Mouse (Mus musculus): ENCODE measurements around the gene Rnf26.
"Not testable (repeated sequence)": the region's sequence is repeated elsewhere in the genome, so short reads cannot be mapped to it uniquely, and the experiment has no call there.

Gene Rnf26

GRCm38 (mm10) chr9:44125546-44126428 is 12.5 kb upstream of the Rnf26 start:
- DNase-seq (ENCODE audit: low spot score in 2 of 2) = peak; percentile 68 to 86

GRCm38 (mm10) chr9:44125026-44125425 is 11.7 kb upstream of the Rnf26 start:
- DNase-seq (ENCODE audit: low spot score in 2 of 2) = no peak

DNA sequence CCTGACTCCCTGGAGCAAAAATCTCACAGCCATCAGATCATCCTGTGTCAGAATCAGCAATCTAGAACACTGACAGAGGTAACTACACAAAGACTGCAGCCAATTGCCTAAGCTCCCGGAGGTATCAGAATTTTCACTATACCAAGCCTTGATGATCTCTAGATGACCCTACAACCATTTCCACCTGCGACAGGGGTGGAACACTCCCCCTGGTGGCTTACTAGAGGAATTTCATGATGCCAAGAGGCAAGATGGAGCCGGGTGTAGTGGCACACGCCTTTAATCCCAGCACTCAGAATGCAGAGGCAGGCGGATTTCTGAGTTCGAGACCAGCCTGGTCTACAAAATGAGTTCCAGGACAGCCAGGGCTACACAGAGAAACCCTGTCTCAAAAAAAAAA is 11.0 kb upstream of the Rnf26 start:
- DNase-seq (ENCODE audit: low spot score in 2 of 2) = no peak

DNA sequence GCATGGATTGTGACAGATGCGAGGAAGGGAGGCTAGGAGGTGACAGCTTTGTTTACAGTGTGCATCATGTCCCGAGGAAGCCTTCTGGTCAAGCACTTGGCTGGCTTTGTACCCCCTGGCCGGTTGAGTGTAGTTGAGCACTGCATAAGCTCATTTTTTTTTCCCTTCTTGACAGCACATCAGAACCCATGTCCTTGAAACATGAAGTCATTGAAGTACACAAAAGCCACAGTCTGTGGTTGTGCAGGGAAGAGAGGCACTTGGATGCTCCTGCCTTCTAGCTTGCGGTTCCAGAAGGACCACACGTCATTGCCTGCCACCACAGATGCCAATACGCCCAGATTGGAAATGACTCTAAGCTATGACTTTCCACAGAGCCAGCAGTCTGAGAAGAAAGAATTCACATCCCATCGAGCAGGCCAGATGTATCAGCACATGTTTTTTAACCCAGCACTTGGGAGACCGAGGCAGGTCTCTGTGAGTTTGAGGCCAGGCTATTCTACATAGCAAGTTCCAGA is 6.7 kb upstream of the Rnf26 start:
- no peak for DNase-seq (ENCODE audit: low spot score in 2 of 2)

GRCm38 (mm10) chr9:44119011-44119410 is 5.7 kb upstream of the Rnf26 start:
- no peak for DNase-seq (ENCODE audit: low spot score in 2 of 2)

DNA sequence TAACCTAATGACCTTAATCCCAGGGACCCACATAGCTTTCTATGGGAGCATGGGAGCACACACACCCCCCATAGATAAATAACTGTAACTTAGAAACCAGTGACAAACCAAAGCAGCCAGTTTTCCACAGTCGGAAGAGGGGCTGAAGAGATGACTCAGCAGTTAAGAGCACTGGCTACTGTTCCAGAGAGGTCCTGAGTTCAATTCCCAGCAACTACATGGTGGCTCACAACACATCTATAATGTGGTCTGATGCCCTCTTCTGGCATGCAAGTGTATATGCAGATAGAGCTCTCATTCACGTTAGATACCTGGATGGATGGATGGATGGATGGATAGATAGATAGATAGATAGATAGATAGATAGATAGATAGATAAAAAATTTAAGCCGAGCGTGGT is 2.9 kb upstream of the Rnf26 start:
- no peak for DNase-seq (ENCODE audit: low spot score in 2 of 2)

GRCm38 (mm10) chr9:44115599-44115998 is 2.3 kb upstream of the Rnf26 start:
- no peak for DNase-seq (ENCODE audit: low spot score in 2 of 2)

- DNase-seq (ENCODE audit: low spot score in 2 of 2) = no peak
Observed at GRCm38 (mm10) chr9:44114453-44114852, 1.1 kb upstream of the Rnf26 start.

GRCm38 (mm10) chr9:44111909-44112308 is 1.4 kb downstream of the Rnf26 start:
- DNase-seq (ENCODE audit: low spot score in 2 of 2) = not testable (repeated sequence)

- DNase-seq (ENCODE audit: low spot score in 2 of 2) = peak in 1 of 2 experiments; percentile 85
Observed at GRCm38 (mm10) chr9:44109360-44110095, 3.8 kb downstream of the Rnf26 start.

- no peak for DNase-seq (ENCODE audit: low spot score in 2 of 2)
Observed at GRCm38 (mm10) chr9:44108269-44109055, 4.9 kb downstream of the Rnf26 start.

GRCm38 (mm10) chr9:44107557-44108179 is 5.6 kb downstream of the Rnf26 start:
- no peak for DNase-seq (ENCODE audit: low spot score in 2 of 2)

DNA sequence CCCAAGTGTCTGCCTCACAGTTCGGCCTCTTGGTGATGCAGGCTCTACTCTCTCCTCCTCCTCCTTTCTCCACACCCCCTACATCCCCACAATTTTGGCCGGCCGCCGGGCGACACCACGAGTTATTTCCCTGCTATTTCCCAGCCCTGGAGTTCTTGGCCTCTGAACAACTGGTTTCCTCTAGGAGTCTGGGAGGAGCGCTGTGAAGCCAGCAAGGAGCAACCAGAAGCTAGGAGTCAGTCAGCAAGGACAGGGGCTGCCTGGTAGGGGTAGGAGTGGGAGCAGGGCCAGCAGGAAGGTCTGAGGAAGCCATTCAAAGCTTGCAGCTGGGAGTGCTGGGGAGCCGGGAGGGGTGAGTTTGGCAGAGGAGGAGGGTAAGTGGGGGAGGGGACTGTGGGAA is 6.2 kb downstream of the Rnf26 start, which contains the start of gene C1qtnf5:
Gene C1qtnf5 (plus strand): TSS at position 136 of the 400 bp plus-strand sequence.
- peak; percentile 87 to 94 for DNase-seq (ENCODE audit: low spot score in 2 of 2)

- DNase-seq (ENCODE audit: low spot score in 2 of 2) = no peak
Observed at GRCm38 (mm10) chr9:44106596-44106995, 6.7 kb downstream of the Rnf26 start.

DNA sequence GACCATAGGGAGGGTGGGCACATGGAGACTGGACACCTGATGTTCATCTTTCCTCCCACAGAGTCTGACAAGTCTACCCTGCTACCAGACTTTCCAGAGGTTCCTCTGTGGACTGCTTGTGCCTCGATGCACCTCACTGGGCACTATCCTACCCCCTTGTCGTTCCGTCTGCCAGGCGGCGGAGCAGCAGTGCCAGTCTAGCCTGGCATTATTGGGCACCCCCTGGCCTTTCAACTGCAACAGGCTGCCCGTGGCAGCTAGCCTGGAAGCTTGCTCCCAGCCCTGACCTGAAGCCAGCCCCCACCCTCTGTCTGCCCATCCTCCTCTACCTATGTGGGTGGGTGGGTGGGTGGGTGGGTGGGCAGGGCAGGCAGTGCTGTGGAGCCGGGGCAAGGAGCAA is 7.1 kb downstream of the Rnf26 start:
- no peak for DNase-seq (ENCODE audit: low spot score in 2 of 2)

DNA sequence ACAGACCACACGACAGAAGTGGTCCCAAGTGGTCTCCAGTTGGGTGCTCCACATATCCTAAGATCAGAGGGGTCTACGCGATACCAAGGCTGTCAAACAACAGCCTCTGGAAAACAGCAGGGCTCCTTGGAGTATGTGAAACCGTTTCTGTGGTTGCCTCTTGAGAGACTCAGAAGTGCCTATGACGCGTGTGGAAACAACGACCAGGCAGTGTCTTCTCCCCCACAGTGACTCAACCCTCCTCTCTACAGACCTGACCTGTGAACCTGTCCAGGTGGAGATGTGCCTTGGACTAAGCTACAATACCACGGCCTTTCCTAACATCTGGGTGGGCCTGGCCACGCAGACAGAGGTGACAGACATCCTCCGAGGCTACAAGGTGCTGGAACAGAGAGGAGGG is 7.5 kb downstream of the Rnf26 start:
- no peak for DNase-seq (ENCODE audit: low spot score in 2 of 2)

DNA sequence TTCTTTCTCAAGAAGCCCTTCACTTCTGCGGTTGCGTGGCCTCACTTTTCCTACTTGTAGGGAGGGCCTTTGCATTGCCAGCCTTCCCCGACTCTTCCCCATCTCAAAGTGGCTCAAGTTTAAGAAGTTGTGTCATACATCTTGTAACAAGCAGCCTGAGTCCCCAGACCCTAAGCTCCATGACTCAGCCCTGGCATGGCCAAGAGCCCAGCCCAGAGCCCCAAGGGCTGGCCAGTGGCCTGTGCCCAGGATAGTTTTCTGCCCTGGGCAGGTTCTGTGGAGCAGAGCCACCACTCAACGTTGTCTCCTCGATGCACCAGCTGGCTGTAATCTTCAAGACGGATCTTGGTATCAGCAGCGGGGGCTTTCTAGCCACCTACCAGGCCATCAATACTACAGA is 8.4 kb downstream of the Rnf26 start:
- no peak for DNase-seq (ENCODE audit: low spot score in 2 of 2)

DNA sequence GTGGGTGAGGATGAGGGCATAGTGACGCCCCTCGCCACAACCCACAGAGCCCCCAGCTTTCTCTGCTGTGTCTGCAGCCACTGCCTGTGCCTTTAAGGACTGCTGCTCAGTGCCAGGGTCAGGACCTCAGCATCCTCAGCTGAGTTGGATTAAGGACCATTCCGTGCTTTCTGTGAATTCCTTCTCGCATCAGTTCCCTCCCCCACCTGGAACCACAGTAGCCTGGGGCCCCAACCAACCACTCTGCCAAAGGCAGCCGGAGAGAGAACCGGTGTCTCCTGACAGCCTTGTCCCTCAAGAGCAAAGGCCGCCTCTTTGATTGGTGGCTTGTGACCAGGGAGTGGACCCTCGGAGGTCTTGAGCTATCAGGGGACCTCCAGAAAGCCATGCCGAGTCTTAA is 11.8 kb downstream of the Rnf26 start, which contains the start of gene Mfrp:
Gene Mfrp (plus strand): TSS at position 240 of the 400 bp plus-strand sequence.
- no peak for DNase-seq (ENCODE audit: low spot score in 2 of 2)

DNA sequence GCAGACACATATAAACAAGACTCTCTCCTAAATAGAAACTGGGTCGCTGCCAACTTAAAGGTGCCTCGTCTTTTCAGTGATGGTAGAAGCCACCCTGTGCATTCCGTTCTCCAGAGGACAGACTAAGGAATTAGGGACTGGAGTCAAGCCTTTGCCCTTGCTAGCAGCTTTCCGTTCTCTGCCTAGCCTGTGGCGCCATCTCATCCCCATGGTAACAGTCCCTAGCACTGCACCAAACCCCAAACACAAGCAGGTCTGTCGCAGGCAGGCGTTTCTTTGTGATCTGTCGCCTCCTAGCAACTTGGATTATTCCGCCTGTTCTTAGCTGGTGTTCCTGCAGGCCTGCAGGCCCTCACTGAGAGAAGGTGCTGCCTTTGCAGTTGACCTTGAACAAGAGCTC is 16.8 kb downstream of the Rnf26 start:
- DNase-seq (ENCODE audit: low spot score in 2 of 2) = no peak

GRCm38 (mm10) chr9:44095781-44096180 is 17.5 kb downstream of the Rnf26 start:
- no peak for DNase-seq (ENCODE audit: low spot score in 2 of 2)

DNA sequence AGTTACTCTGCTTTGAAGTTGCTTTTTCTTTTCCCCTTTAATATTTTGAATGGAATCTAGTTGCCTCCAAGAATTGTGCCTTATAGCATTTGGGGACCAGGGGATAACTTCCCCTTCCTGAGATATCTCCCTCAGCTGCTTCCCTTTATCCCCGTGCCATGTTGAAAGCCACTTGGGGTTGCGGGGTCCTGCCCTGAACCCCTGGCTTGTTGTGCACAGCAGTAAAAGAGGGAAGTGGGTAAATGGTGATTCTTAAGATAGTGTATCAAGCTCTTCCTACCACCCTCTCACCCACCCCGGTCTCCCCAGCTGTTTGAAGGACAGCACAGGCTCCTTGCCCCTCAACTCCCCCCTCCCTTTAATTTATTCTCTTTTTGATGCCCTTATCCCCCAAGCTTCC is 18.6 kb downstream of the Rnf26 start:
- no peak for DNase-seq (ENCODE audit: low spot score in 2 of 2)
